Mouse (Mus musculus): ENCODE data around the gene Ap3m1.

Gene Ap3m1

GRCm38 (mm10) chr14:21065490-21066162 lies 13.3 kb upstream of the Ap3m1 start:
- DNase-seq, result no peak

- DNase-seq, result no peak
Observed at GRCm38 (mm10) chr14:21064321-21064720, 12.0 kb upstream of the Ap3m1 start.

GRCm38 (mm10) chr14:21062766-21063513 lies 10.6 kb upstream of the Ap3m1 start:
- no peak for DNase-seq

- DNase-seq, result no peak
Observed at GRCm38 (mm10) chr14:21058972-21059371, 6.7 kb upstream of the Ap3m1 start.

GRCm38 (mm10) chr14:21053586-21053985 lies 1.3 kb upstream of the Ap3m1 start:
- DNase-seq, result peak in 1 of 2 experiments; percentile 25

- DNase-seq, result no peak
Observed at GRCm38 (mm10) chr14:21053151-21053550, 843 bp upstream of the Ap3m1 start.

GRCm38 (mm10) chr14:21052781-21053130 lies 448 bp upstream of the Ap3m1 start:
- DNase-seq, result peak in 1 of 2 experiments; percentile 80

- DNase-seq, result no peak
Observed at GRCm38 (mm10) chr14:21051380-21052111, 762 bp downstream of the Ap3m1 start.

- DNase-seq, result peak in 1 of 2 experiments; percentile 45
Observed at GRCm38 (mm10) chr14:21050734-21051133, 1.6 kb downstream of the Ap3m1 start.

GRCm38 (mm10) chr14:21048879-21049278 lies 3.4 kb downstream of the Ap3m1 start:
- peak in 1 of 2 experiments; percentile 48 for DNase-seq

- no peak for DNase-seq
Observed at GRCm38 (mm10) chr14:21047840-21048239, 4.5 kb downstream of the Ap3m1 start.

- no peak for DNase-seq
Observed at GRCm38 (mm10) chr14:21039623-21040022, 12.7 kb downstream of the Ap3m1 start.

- DNase-seq, result no peak
Observed at GRCm38 (mm10) chr14:21039077-21039476, 13.2 kb downstream of the Ap3m1 start.

GRCm38 (mm10) chr14:21034791-21035190 lies 17.5 kb downstream of the Ap3m1 start:
- no peak for DNase-seq

GRCm38 (mm10) chr14:21034271-21034670 lies 18.0 kb downstream of the Ap3m1 start:
- no peak for DNase-seq

GRCm38 (mm10) chr14:21031783-21032511 lies 20.4 kb downstream of the Ap3m1 start:
- no peak for DNase-seq

GRCm38 (mm10) chr14:21029025-21029659 lies 23.2 kb downstream of the Ap3m1 start:
- no peak for DNase-seq

- no peak for DNase-seq
Observed at GRCm38 (mm10) chr14:21027542-21027941, 24.8 kb downstream of the Ap3m1 start.

- no peak for DNase-seq
Observed at GRCm38 (mm10) chr14:21020435-21020834, 31.9 kb downstream of the Ap3m1 start.

GRCm38 (mm10) chr14:21018977-21019376 lies 33.3 kb downstream of the Ap3m1 start:
- peak; percentile 19 to 45 for DNase-seq

GRCm38 (mm10) chr14:21017871-21018270 lies 34.4 kb downstream of the Ap3m1 start:
- DNase-seq, result no peak

GRCm38 (mm10) chr14:21013800-21014334 lies 38.4 kb downstream of the Ap3m1 start:
- DNase-seq, result no peak

Data from cerebellum, postnatal 25 days (tissue).